8 mouse cellular contexts compared by ENCODE assay signal in genomic region chr16:16896382-16897055, GRCm38 (mm10). TPM values are rescaled to one million over a fixed set of nuclear protein-coding genes. Genes with fewer than 3 reads are reported as not detected.
DNase-seq lines count a peak whose midpoint lies in the region; ATAC-seq and TF ChIP-seq lines count a peak whose summit lies in the region.

Gene Ppm1f (plus strand): TSS chr16:16896469.

- H3K4me2 ChIP-seq in embryonic facial prominence, embryonic 15.5 days (replicated peaks), result peak within 1 kb of the TSS; percentile 74
- peak within 1 kb of the TSS; percentile 74 for H3K4me2 ChIP-seq in limb, embryonic 14.5 days (replicated peaks; ENCODE audit: low read depth, low read length, severe bottlenecking)
- H3K4me2 ChIP-seq in midbrain, postnatal 0 days (ENCODE audit: low read depth, low read length, poor library complexity, severe bottlenecking), result peak within 1 kb of the TSS; percentile 85

- under 1% methylated on average over 29 of the region's 29 CpGs for WGBS in bone marrow, adult 2 months
- under 1% methylated on average over 29 of the region's 29 CpGs for WGBS in embryonic facial prominence, embryonic 15.5 days
- WGBS in limb, embryonic 14.5 days, result under 1% methylated on average over 29 of the region's 29 CpGs
- under 1% methylated on average over 29 of the region's 29 CpGs for WGBS in midbrain, postnatal 0 days

- peak within 1 kb of the TSS; percentile 7 for H3K27ac ChIP-seq in bone marrow, adult 2 months (ENCODE audit: control insufficient read depth, insufficient read depth, low read depth, low read length, poor library complexity)
- peak within 1 kb of the TSS; percentile 55 for H3K27ac ChIP-seq in embryonic facial prominence, embryonic 15.5 days (replicated peaks)
- H3K27ac ChIP-seq in limb, embryonic 14.5 days (replicated peaks; ENCODE audit: low read depth, low read length), result peak within 1 kb of the TSS; percentile 56
- peak within 1 kb of the TSS; percentile 64 for H3K27ac ChIP-seq in midbrain, postnatal 0 days (ENCODE audit: low read depth, low read length)

- H3K36me3 ChIP-seq in embryonic facial prominence, embryonic 15.5 days, result peaks cover 28% of the 10 kb centered on the region
- peaks cover 26% of the 10 kb centered on the region for H3K36me3 ChIP-seq in limb, embryonic 14.5 days (ENCODE audit: control insufficient read depth, insufficient read depth, low read length)
- H3K36me3 ChIP-seq in midbrain, postnatal 0 days (ENCODE audit: insufficient read depth, low read length), result peaks cover 14% of the 10 kb centered on the region; the same call in 1 of the 2 replicates

- no peaks in the 10 kb centered on the region for H3K9me3 ChIP-seq in embryonic facial prominence, embryonic 15.5 days (replicated peaks)
- H3K9me3 ChIP-seq in limb, embryonic 14.5 days (ENCODE audit: control insufficient read depth, low read length), result no peaks in the 10 kb centered on the region
- H3K9me3 ChIP-seq in midbrain, postnatal 0 days (ENCODE audit: low read length), result no peaks in the 10 kb centered on the region

- TF ChIP-seq CTCF in bone marrow, adult 2 months (IDR thresholded peaks at IDR 0.05; ENCODE audit: control insufficient read depth, insufficient read depth, low read length), result peak; percentile 91
- TF ChIP-seq CTCF in midbrain, postnatal 0 days (IDR thresholded peaks at IDR 0.05), result peak; percentile 99

- H3K4me1 ChIP-seq in bone marrow, adult 2 months (ENCODE audit: control insufficient read depth, insufficient read depth, low read length), result peaks cover 1% of the 10 kb centered on the region; the same call in 1 of the 2 replicates
- H3K4me1 ChIP-seq in embryonic facial prominence, embryonic 15.5 days, result peaks cover 16% of the 10 kb centered on the region
- peaks cover 7% of the 10 kb centered on the region; the same call in 1 of the 2 replicates for H3K4me1 ChIP-seq in limb, embryonic 14.5 days (ENCODE audit: control insufficient read depth, insufficient read depth, low read length)
- peaks cover 7% of the 10 kb centered on the region; the same call in 1 of the 2 replicates for H3K4me1 ChIP-seq in midbrain, postnatal 0 days (ENCODE audit: insufficient read depth, low read length)

- DNase-seq in 416B (ENCODE audit: low read depth), result peak; percentile 96
- peak; percentile 96 for DNase-seq in heart, adult 8-10 months (ENCODE audit: low spot score)
- DNase-seq in kidney, adult 9 months, result peak; percentile 97
- peak; percentile 88 for DNase-seq in limb, embryonic 14.5 days (ENCODE audit: low spot score)
- peak; percentile 93 for DNase-seq in midbrain, postnatal 0 days (ENCODE audit: low spot score)
- DNase-seq in spleen, postnatal 14 days (ENCODE audit: low spot score in 2 of 2), result peak; percentile 91 to 94

- peak within 1 kb of the TSS; percentile 65 for H3K9ac ChIP-seq in embryonic facial prominence, embryonic 15.5 days
- peak within 1 kb of the TSS; percentile 69 for H3K9ac ChIP-seq in limb, embryonic 14.5 days (ENCODE audit: low read depth, low read length, severe bottlenecking)
- H3K9ac ChIP-seq in midbrain, postnatal 0 days (replicated peaks; ENCODE audit: low read length, poor library complexity, severe bottlenecking), result peak within 1 kb of the TSS; percentile 79

- peak within 1 kb of the TSS; percentile 78 for H3K4me3 ChIP-seq in bone marrow, adult 2 months (replicated peaks; ENCODE audit: control insufficient read depth, low read depth, low read length)
- H3K4me3 ChIP-seq in embryonic facial prominence, embryonic 15.5 days (replicated peaks), result peak within 1 kb of the TSS; percentile 68
- peak within 1 kb of the TSS; percentile 62 for H3K4me3 ChIP-seq in limb, embryonic 14.5 days (replicated peaks; ENCODE audit: low read length)
- peak within 1 kb of the TSS; percentile 62 for H3K4me3 ChIP-seq in midbrain, postnatal 0 days (ENCODE audit: low read depth, low read length)

- peak; percentile 78; the same call in 1 of the 2 replicates for TF ChIP-seq POLR2A in bone marrow, adult 2 months (IDR thresholded peaks at IDR 0.05; ENCODE audit: borderline replicate concordance, control insufficient read depth, low read depth, low read length)
- TF ChIP-seq POLR2A in limb, embryonic 14.5 days (IDR thresholded peaks at IDR 0.05; ENCODE audit: borderline replicate concordance, extremely low read depth, insufficient read depth, insufficient read length), result peak; percentile 71; the same call in 1 of the 2 replicates

- peak; percentile 89 for ATAC-seq in embryonic facial prominence, embryonic 15.5 days (ENCODE audit: insufficient number of reproducible peaks, low FRiP score, low TSS enrichment, low read depth)
- peak; percentile 93 for ATAC-seq in limb, embryonic 14.5 days (ENCODE audit: low FRiP score, low read depth)
- ATAC-seq in midbrain, postnatal 0 days (ENCODE audit: low FRiP score), result peak; percentile 94

- H3K27me3 ChIP-seq in embryonic facial prominence, embryonic 15.5 days, result no peaks in the 10 kb centered on the region
- H3K27me3 ChIP-seq in limb, embryonic 14.5 days (ENCODE audit: control insufficient read depth, insufficient read depth, low read length), result no peaks in the 10 kb centered on the region
- H3K27me3 ChIP-seq in midbrain, postnatal 0 days (ENCODE audit: insufficient read depth, low read length), result no peaks in the 10 kb centered on the region

RNA-seq across cellular contexts. Expression of gene Ppm1f, which starts in this region (rescaled TPM):
- 3.8 and 4.6 TPM in 2 replicates for polyA plus RNA-seq in bone marrow, adult 2 months (2011; ENCODE audit: insufficient read depth, insufficient read length, low replicate concordance, missing spikeins)
- polyA plus RNA-seq in embryonic facial prominence, embryonic 15.5 days (2015; fragmentation: Nextera tagmentation; extraction: Ambion mirVana), result 27.8 and 30.0 TPM in 2 replicates
- total RNA-seq in heart, adult 8-10 months (2022), result 10 to 100 TPM; 24.7 to 32.6 (median 29.8) TPM
- 31.0 and 32.4 TPM in 2 replicates for polyA plus RNA-seq in limb, embryonic 14.5 days (2012; rRNA removed)
- polyA plus RNA-seq in limb, embryonic 14.5 days (2014; fragmentation: Nextera tagmentation; extraction: Ambion mirVana), result 22.0 and 24.2 TPM in 2 replicates
- 30.0 and 33.0 TPM in 2 replicates for total RNA-seq in midbrain, postnatal 0 days (2014; rRNA removed)
- 12.4 and 13.7 TPM in 2 replicates for polyA plus RNA-seq in midbrain, postnatal 0 days (2015; fragmentation: Nextera tagmentation; extraction: Ambion mirVana)

Comparison
In these comparisons a context has a peak if more than half of its experiments do, and no peak if none do; other contexts are left out.
1. Peak in every context shown above with its lines: DNase-seq, ATAC-seq, H3K4me3 ChIP-seq and H3K27ac ChIP-seq.
2. H3K27ac ChIP-seq: peak in every context shown above with its lines; median percentile 64 in midbrain, postnatal 0 days; 56 in limb, embryonic 14.5 days; 55 in embryonic facial prominence, embryonic 15.5 days; 7 in bone marrow, adult 2 months.